Mouse (Mus musculus) MEL (cell line): Measurements from ENCODE around the gene Cadps2. TPM values are rescaled to one million over a fixed set of nuclear protein-coding genes. Genes with fewer than 3 reads are reported as not detected.

Experiments used
- DNase-seq: peaks from one replicate; pipeline ENCODE4 v3.0.0; 2011; ENCODE audit warnings: low read depth, low spot score
- H3K27ac ChIP-seq: 2 replicates; pipeline ENCODE4 v1.5.1; 2012; ENCODE audit warnings: low read depth, mild to moderate bottlenecking, control low read depth, low read length, moderate library complexity; ENCODE audit not compliant: control insufficient read depth
- H3K27me3 ChIP-seq, 2 experiments: fragments of 150-350 bp in 1 of 2; sonication (generic) in 1 of 2; 2 replicates each; pipeline ENCODE4 v1.6.1; 2012; ENCODE audit warnings: low read length in 2 of 2, mild to moderate bottlenecking in 2 of 2, improper control_type of control experiment in 1 of 2, moderate library complexity in 1 of 2; ENCODE audit not compliant: insufficient read depth in 2 of 2, control insufficient read depth in 1 of 2
- H3K36me3 ChIP-seq, 2 experiments: 2 replicates each; pipeline ENCODE4 v1.6.1; 2012 to 2014; ENCODE audit warnings: low read length in 2 of 2, improper control_type of control experiment in 1 of 2, inconsistent platforms in 1 of 2, mild to moderate bottlenecking in 1 of 2; ENCODE audit not compliant: insufficient read depth in 2 of 2, control insufficient read depth in 1 of 2
- H3K4me1 ChIP-seq, 2 experiments: fragments of 150-350 bp in 1 of 2; sonication (generic) in 1 of 2; 2 replicates each; pipeline ENCODE4 v1.6.1; 2012; ENCODE audit warnings: low read length in 2 of 2, improper control_type of control experiment in 1 of 2, mild to moderate bottlenecking in 1 of 2; ENCODE audit not compliant: insufficient read depth in 2 of 2, control insufficient read depth in 1 of 2
- H3K4me3 ChIP-seq, 2 experiments: fragments of 150-350 bp in 1 of 2; sonication (generic) in 1 of 2; 2 replicates each; pipeline ENCODE4 v1.5.1; 2012; ENCODE audit warnings: low read depth in 2 of 2, low read length in 2 of 2, mild to moderate bottlenecking in 2 of 2, moderate library complexity in 2 of 2, control low read depth in 1 of 2, improper control_type of control experiment in 1 of 2; ENCODE audit not compliant: control insufficient read depth in 1 of 2, insufficient read depth in 1 of 2
- H3K79me2 ChIP-seq: 2 replicates; pipeline ENCODE4 v1.6.1; 2012; ENCODE audit warnings: mild to moderate bottlenecking, low read length, moderate library complexity; ENCODE audit not compliant: control insufficient read depth, poor library complexity, insufficient read depth
- H3K9ac ChIP-seq: 2 replicates; pipeline ENCODE4 v1.6.1; 2012; ENCODE audit warnings: low read depth, mild to moderate bottlenecking, control low read depth, low read length, moderate library complexity; ENCODE audit not compliant: control insufficient read depth, poor library complexity, severe bottlenecking
- H3K9me3 ChIP-seq: fragments of 150-350 bp; sonication (generic); replicated peaks from 2 replicates; pipeline ENCODE4 v1.6.1; 2012; ENCODE audit warnings: mild to moderate bottlenecking, low read length, improper control_type of control experiment, moderate library complexity; ENCODE audit not compliant: insufficient read depth
- BHLHE40 ChIP-seq: IDR thresholded peaks from 2 replicates; pipeline ENCODE4 v1.6.1; 2012; ENCODE audit warnings: low read depth, mild to moderate bottlenecking, inconsistent platforms, low read length, improper control_type of control experiment, borderline replicate concordance
- CHD1 ChIP-seq: IDR thresholded peaks from 2 replicates; pipeline ENCODE4 v1.6.1; 2012; ENCODE audit warnings: low read depth, mild to moderate bottlenecking, inconsistent platforms, low read length, improper control_type of control experiment
- CHD2 ChIP-seq: IDR thresholded peaks from 2 replicates; pipeline ENCODE4 v1.6.1; 2011; ENCODE audit warnings: low read length, improper control_type of control experiment
- EP300 ChIP-seq, 2 experiments: IDR thresholded peaks; 2 replicates each; pipeline ENCODE4 v1.6.1; 2011; ENCODE audit warnings: improper control_type of control experiment in 2 of 2, low read length in 2 of 2, low read depth in 1 of 2, mild to moderate bottlenecking in 1 of 2
- JUND ChIP-seq: IDR thresholded peaks from 2 replicates; pipeline ENCODE4 v1.6.1; 2011; ENCODE audit warnings: low read depth, mild to moderate bottlenecking, improper control_type of control experiment, low read length
- MAZ ChIP-seq: IDR thresholded peaks from 2 replicates; pipeline ENCODE4 v1.6.1; 2012; ENCODE audit warnings: low read depth, mild to moderate bottlenecking, inconsistent platforms, low read length, improper control_type of control experiment
- MXI1 ChIP-seq: IDR thresholded peaks from 2 replicates; pipeline ENCODE4 v1.6.1; 2011; ENCODE audit warnings: mild to moderate bottlenecking, low read depth, low read length, improper control_type of control experiment
- MYC ChIP-seq: IDR thresholded peaks from 2 replicates; pipeline ENCODE4 v1.6.1; 2011; ENCODE audit warnings: low read depth, mild to moderate bottlenecking, low read length, improper control_type of control experiment, moderate library complexity
- NELFE ChIP-seq: IDR thresholded peaks from 2 replicates; pipeline ENCODE4 v1.6.1; 2011; ENCODE audit warnings: low read depth, low read length, improper control_type of control experiment
- POLR2AphosphoS2 ChIP-seq: IDR thresholded peaks from 2 replicates; pipeline ENCODE4 v1.6.1; 2011; ENCODE audit warnings: low read length, improper control_type of control experiment
- POLR2AphosphoS5 ChIP-seq: IDR thresholded peaks from 2 replicates; pipeline ENCODE4 v1.6.1; 2012; ENCODE audit warnings: low read depth, borderline replicate concordance, mild to moderate bottlenecking, inconsistent platforms, low read length, moderate library complexity, mixed read lengths
- SIN3A ChIP-seq: IDR thresholded peaks from 2 replicates; pipeline ENCODE4 v1.6.1; 2012; ENCODE audit warnings: low read length, improper control_type of control experiment, inconsistent platforms
- TAL1 ChIP-seq: IDR thresholded peaks from 2 replicates; pipeline ENCODE4 v1.6.1; 2012; ENCODE audit warnings: mild to moderate bottlenecking, inconsistent platforms, low read length, moderate library complexity, mixed read lengths
- TBP ChIP-seq: IDR thresholded peaks from 2 replicates; pipeline ENCODE4 v1.8.0; 2011; ENCODE audit warnings: low read depth, low read length, improper control_type of control experiment
- UBTF ChIP-seq: IDR thresholded peaks from 2 replicates; pipeline ENCODE4 v1.6.1; 2012; ENCODE audit warnings: low read depth, mild to moderate bottlenecking, inconsistent platforms, low read length, improper control_type of control experiment, moderate library complexity, borderline replicate concordance; ENCODE audit not compliant: insufficient read depth
- USF1 ChIP-seq: IDR thresholded peaks from 2 replicates; pipeline ENCODE4 v1.6.1; 2014; ENCODE audit warnings: low read depth, mild to moderate bottlenecking, inconsistent platforms, low read length, improper control_type of control experiment, moderate library complexity
- ZC3H11A ChIP-seq: IDR thresholded peaks from 2 replicates; pipeline ENCODE4 v1.6.1; 2012; ENCODE audit warnings: low read depth, mild to moderate bottlenecking, inconsistent platforms, low read length, improper control_type of control experiment
- ZMIZ1 ChIP-seq: IDR thresholded peaks from 2 replicates; pipeline ENCODE4 v1.6.1; 2012; ENCODE audit warnings: low read depth, mild to moderate bottlenecking, inconsistent platforms, low read length, improper control_type of control experiment, moderate library complexity
- polyA plus RNA-seq, 2 experiments: library from polyadenylated mRNA; stranded (reverse) in 1 of 2; unstranded in 1 of 2; fragments of >175 nt in 1 of 2; fragments of >200 nt in 1 of 2; gene quantifications; 2 replicates each; pipeline versions ENCODE4 v1.2.1 to v1.2.4; 2012; ENCODE audit warnings: low replicate concordance in 2 of 2, low read depth in 1 of 2; ENCODE audit not compliant: insufficient read length in 2 of 2, insufficient read depth in 1 of 2, missing spikeins in 1 of 2
- total RNA-seq: library from RNA; depleted of rRNA; stranded (reverse); fragments of 300-350 nt; gene quantifications from 2 replicates; pipeline ENCODE4 v1.2.3, GENCODE M21; 2012

The Cadps2 gene
- total and polyA plus RNA-seq, 3 experiments: not detected

- no peaks in the 10 kb centered on the region for H3K27me3 ChIP-seq
- no peak overlapping the region for H3K9ac ChIP-seq
- no peaks in the 10 kb centered on the region for H3K79me2 ChIP-seq
- no peaks in the 10 kb centered on the region for H3K9me3 ChIP-seq
- H3K4me3 ChIP-seq: no peak overlapping the region
- no peak for DNase-seq
- no peaks in the 10 kb centered on the region for H3K36me3 ChIP-seq
- H3K4me1 ChIP-seq: no peaks in the 10 kb centered on the region
- TF ChIP-seq EP300 (IDR thresholded peaks at IDR 0.05; ENCODE audit: low read depth in 1 of 2, low read length in 2 of 2): no peak
- TF ChIP-seq MAZ: no peak
- no peak for TF ChIP-seq MXI1
- TF ChIP-seq ZMIZ1: no peak
- no peak for TF ChIP-seq UBTF
- TF ChIP-seq TBP: no peak
- no peak for TF ChIP-seq SIN3A
- no peak for TF ChIP-seq CHD1
- no peak for TF ChIP-seq CHD2
- TF ChIP-seq ZC3H11A: no peak
- TF ChIP-seq MYC: no peak
- TF ChIP-seq TAL1: no peak
- TF ChIP-seq USF1: no peak
- TF ChIP-seq, all 39 proteins: peak for 0
- H3K27ac ChIP-seq: no peak overlapping the region
Observed at GRCm38 (mm10) chr6:23257981-23258380, 581.2 kb downstream of the Cadps2 start.

DNA sequence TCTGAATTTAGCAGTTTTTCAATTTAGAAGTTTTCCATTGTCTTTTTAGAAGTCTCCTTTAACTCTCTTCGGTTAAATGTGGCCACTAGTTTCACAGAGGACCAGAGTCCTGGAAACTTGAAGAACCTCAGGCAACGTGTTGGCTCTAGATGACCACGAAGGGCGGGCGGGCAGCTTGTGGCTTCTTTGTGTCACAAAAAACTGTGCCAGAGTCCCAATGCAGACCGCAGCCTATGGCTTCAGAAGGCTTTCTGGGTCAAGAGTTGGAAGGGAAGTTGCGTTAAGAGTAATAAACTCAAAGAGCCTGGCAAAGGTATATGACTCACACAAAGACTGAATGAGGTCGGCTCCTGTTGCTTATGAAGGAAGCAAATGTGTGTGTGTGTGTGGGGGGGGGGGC, 584.1 kb downstream of the Cadps2 start:
- Histone ChIP-seq H3K36me3 (no peaks in the 10 kb centered on the region), H3K4me1 (no peaks in the 10 kb centered on the region), H3K27me3 (no peaks in the 10 kb centered on the region), H3K9me3 (no peaks in the 10 kb centered on the region), H3K4me3 (no peak overlapping the region), H3K79me2 (no peaks in the 10 kb centered on the region), H3K27ac (no peak overlapping the region), H3K9ac (no peak overlapping the region)
- no peak for TF ChIP-seq NELFE
- TF ChIP-seq ZMIZ1: no peak
- no peak for TF ChIP-seq POLR2AphosphoS2
- TF ChIP-seq POLR2AphosphoS5: no peak
- TF ChIP-seq BHLHE40: no peak
- no peak for TF ChIP-seq JUND
- no peak for TF ChIP-seq TAL1
- no peak for DNase-seq
